Mouse (Mus musculus) left cerebral cortex, postnatal 36 days (tissue): ENCODE data around the gene Ddx43. TPM values are rescaled to one million over a fixed set of nuclear protein-coding genes. Genes with fewer than 3 reads are reported as not detected.
"Not testable (repeated sequence)": the region's sequence is repeated elsewhere in the genome, so short reads cannot be mapped to it uniquely, and the experiment has no call there.

ENCODE experiments used
- DNase-seq, 2 experiments: peaks; one replicate each; pipeline ENCODE4 v3.0.0; 2021 to 2022; ENCODE audit warnings: low spot score in 2 of 2, mixed read lengths in 1 of 2
- intact Hi-C: fragments of 180-260 bp; cut with DNase I; formaldehyde crosslinking; loops from one replicate; pipeline ENCODE4 v1.15.1; 2025
- total RNA-seq, 2 experiments: library from RNA; stranded (reverse); gene quantifications; 2 replicates each; pipeline ENCODE4 v1.2.3; 2021

The Ddx43 gene
- total RNA-seq, result not detected

- peak in 1 of 2 experiments; percentile 31 for DNase-seq
- intact Hi-C loops, result no loop called here
These were observed at the start of gene Ddx43 for GRCm38 (mm10) chr9:78395630-78396351. Gene Ddx43, plus strand, starts transcription at chr9:78395777.

- no peak for DNase-seq
These were observed 48.6 kb upstream of the Ddx43 start for GRCm38 (mm10) chr9:78347004-78347403.

GRCm38 (mm10) chr9:78348206-78349004, 47.2 kb upstream of the Ddx43 start:
- not testable (repeated sequence) for DNase-seq
- intact Hi-C loops, result loop anchor here (10.0 kb wide), 1 partner anchor 54 kb away; no protein-coding TSS in a partner anchor

More at GRCm38 (mm10) chr9:78347004-78347403, 48.6 kb upstream of the Ddx43 start:
- intact Hi-C loops, result loop anchor here (10.0 kb wide), 1 partner anchor 52 kb away; no protein-coding TSS in a partner anchor

- not testable (repeated sequence) for DNase-seq
- intact Hi-C loops, result loop anchor here (10.0 kb wide), 1 partner anchor 54 kb away; no protein-coding TSS in a partner anchor
These were observed 46.4 kb upstream of the Ddx43 start for GRCm38 (mm10) chr9:78349141-78349540.

GRCm38 (mm10) chr9:78350007-78350406, 45.6 kb upstream of the Ddx43 start:
- intact Hi-C loops, DNase-seq: not testable (repeated sequence)

- DNase-seq, result no peak
- intact Hi-C loops, result no loop called here
These were observed 43.9 kb upstream of the Ddx43 start for GRCm38 (mm10) chr9:78351504-78352220.

GRCm38 (mm10) chr9:78354665-78355578, 40.7 kb upstream of the Ddx43 start:
- DNase-seq, result no peak
- intact Hi-C loops, result loop anchor here (5.0 kb wide), 1 partner anchor 197 kb away; no protein-coding TSS in a partner anchor

GRCm38 (mm10) chr9:78355611-78356010, 40.0 kb upstream of the Ddx43 start, which contains the start of gene Gsta2:
Gene Gsta2, minus strand, starts transcription at chr9:78355788.
- DNase-seq, result no peak
- intact Hi-C loops, result loop anchor here (5.0 kb wide), 1 partner anchor 197 kb away; no protein-coding TSS in a partner anchor

- intact Hi-C loops, result loop anchor here (5.0 kb wide), 1 partner anchor 194 kb away; no protein-coding TSS in a partner anchor
- DNase-seq, result peak; percentile 15 to 28
These were observed 37.5 kb upstream of the Ddx43 start for GRCm38 (mm10) chr9:78358053-78358452.

GRCm38 (mm10) chr9:78359750-78360483, 35.7 kb upstream of the Ddx43 start:
- no peak for DNase-seq
- intact Hi-C loops, result loop anchor here (5.0 kb wide), 1 partner anchor 192 kb away; no protein-coding TSS in a partner anchor

GRCm38 (mm10) chr9:78360484-78360872, 35.1 kb upstream of the Ddx43 start:
- intact Hi-C loops, result no loop called here
- no peak for DNase-seq

GRCm38 (mm10) chr9:78363374-78363773, 32.2 kb upstream of the Ddx43 start:
- intact Hi-C loops, result no loop called here
- DNase-seq, result no peak

GRCm38 (mm10) chr9:78364701-78365100, 30.9 kb upstream of the Ddx43 start:
- no peak for DNase-seq
- intact Hi-C loops, result no loop called here

GRCm38 (mm10) chr9:78365850-78366544, 29.6 kb upstream of the Ddx43 start:
- intact Hi-C loops, result no loop called here
- DNase-seq, result no peak

GRCm38 (mm10) chr9:78367959-78368358, 27.6 kb upstream of the Ddx43 start, which contains the start of gene Dppa5a:
Gene Dppa5a, minus strand, starts transcription at chr9:78368177.
- DNase-seq, intact Hi-C loops: not testable (repeated sequence)

- DNase-seq, result no peak
- intact Hi-C loops, result no loop called here
These were observed 26.8 kb upstream of the Ddx43 start for GRCm38 (mm10) chr9:78368671-78369293.

- intact Hi-C loops, result no loop called here
- DNase-seq, result no peak
These were observed 26.2 kb upstream of the Ddx43 start for GRCm38 (mm10) chr9:78369349-78369748.
